Mouse (Mus musculus): Measurements from ENCODE around the gene Gm21887. TPM values are rescaled to one million over a fixed set of nuclear protein-coding genes. Genes with fewer than 3 reads are reported as not detected.
A peak's percentile ranks its signal among the peaks of the same experiment; 100 is the strongest.
"Not testable (repeated sequence)": the region's sequence is repeated elsewhere in the genome, so short reads cannot be mapped to it uniquely, and the experiment has no call there.

The Gm21887 gene
- 100 to 1,000 TPM in 1 of 2 experiments, 10 to 100 TPM in 1; 25.2 to 130 TPM for polyA plus RNA-seq (2017; shearing (Covaris generic))

- ATAC-seq = peak; percentile 58
These were observed at the start of gene Gm21887 for GRCm38 (mm10) chrX:170009016-170009750. Gene Gm21887 (plus strand): TSS chrX:170009659.

DNA sequence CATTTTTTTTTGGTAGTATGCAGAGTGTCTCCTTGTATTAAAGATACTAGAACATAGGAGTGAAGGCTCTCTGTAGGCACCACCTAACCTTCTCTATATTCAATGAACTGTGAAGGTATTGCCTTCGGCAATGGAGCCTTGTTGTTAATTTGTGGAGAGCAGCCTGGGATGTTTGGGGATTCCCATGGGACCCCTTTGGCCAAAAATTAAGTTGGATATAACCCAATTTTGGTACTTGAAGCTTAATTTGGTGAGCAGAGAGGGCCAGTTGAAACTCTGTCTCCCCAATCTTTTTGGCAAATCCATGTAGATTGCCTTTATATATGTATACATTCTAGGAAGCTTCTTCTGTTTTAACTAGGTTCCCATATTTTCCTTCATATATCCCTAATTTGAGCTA lies 40.1 kb upstream of the Gm21887 start:
- ATAC-seq = no peak

GRCm38 (mm10) chrX:169969765-169970164 lies 39.7 kb upstream of the Gm21887 start:
- not testable (repeated sequence) for ATAC-seq

DNA sequence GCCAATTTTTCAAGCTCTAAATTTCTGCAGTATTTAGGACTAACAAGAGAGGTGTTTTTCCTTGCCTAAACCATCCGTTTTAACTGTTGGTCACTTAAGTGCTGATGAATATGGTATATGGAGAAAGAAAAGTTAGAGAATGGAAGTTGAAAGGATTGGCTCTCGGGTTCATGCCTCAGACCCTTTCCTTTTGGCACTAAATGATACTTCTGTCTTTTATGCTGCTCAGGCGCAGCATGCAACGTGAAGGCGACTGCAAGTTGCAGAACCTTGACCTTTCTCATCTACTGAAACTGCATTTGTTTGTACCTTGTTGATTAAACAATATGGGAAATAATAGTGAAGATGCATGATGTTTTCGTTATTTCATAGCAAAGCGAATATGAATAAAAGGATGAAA lies 38.9 kb upstream of the Gm21887 start:
- ATAC-seq = not testable (repeated sequence)

GRCm38 (mm10) chrX:169971562-169971961 lies 37.9 kb upstream of the Gm21887 start:
- ATAC-seq = not testable (repeated sequence)

DNA sequence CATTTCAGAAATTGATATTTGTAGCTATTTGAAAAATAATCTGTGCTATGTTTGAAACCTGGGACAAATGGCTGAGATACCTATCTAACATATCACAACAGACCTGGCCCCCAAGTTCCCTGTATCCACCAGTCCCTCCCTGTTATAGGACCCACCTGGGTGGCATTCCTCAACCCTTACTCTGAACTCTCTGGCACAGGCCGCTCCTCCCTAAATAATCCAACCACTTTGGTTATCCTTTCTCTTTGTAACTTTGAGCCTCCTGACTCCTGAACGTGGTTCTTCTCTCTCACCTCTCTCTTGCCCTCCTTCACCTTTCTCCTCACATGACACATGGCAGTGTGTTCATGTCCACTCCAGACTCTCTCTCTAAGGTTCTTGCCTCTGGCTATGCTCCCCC lies 37.3 kb upstream of the Gm21887 start:
- ATAC-seq = not testable (repeated sequence)

- ATAC-seq = peak; percentile 77
These were observed 36.5 kb upstream of the Gm21887 start for GRCm38 (mm10) chrX:169972791-169973494.

GRCm38 (mm10) chrX:169973806-169974205 lies 35.7 kb upstream of the Gm21887 start:
- ATAC-seq = not testable (repeated sequence)

DNA sequence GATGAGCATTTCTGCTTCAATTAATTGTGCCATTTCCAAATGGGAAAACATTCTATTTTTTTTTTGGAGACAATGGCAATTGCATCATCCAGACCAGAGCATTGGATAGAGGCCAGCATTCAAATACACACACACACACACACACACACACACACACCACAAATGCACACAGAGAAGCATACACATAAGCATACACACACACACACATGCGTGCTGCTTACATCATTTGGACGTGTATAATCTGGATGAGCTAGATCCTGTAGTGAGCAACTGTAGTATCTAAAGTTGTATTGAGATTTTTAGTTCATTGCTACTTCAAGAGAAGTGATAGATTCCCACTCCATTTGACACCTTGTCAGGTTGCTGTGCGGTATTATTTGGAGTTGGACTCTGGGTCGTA lies 35.0 kb upstream of the Gm21887 start:
- ATAC-seq = not testable (repeated sequence)

GRCm38 (mm10) chrX:169974974-169975373 lies 34.5 kb upstream of the Gm21887 start:
- ATAC-seq = not testable (repeated sequence)

DNA sequence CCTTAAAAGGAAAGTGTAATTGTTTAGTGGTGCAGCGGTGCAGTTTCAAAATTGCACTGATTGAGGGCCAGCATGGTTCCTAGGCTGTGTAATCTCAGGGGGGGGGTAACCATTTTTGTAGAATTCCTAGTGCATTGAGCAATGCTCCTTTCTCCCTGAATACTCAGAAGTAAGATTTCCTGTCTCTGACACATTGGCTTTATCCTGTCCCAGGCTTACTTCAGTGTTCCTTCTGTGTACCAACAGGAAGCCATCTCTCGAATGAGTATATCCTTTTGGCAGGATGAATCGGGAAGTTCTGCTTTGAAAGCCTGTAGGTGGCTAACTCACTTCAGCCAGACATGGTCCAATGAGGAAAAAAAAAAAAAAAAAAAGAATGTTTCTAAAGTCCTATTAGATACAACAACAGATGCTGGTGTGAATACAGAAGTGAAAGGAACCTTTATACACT lies 33.8 kb upstream of the Gm21887 start:
- not testable (repeated sequence) for ATAC-seq

DNA sequence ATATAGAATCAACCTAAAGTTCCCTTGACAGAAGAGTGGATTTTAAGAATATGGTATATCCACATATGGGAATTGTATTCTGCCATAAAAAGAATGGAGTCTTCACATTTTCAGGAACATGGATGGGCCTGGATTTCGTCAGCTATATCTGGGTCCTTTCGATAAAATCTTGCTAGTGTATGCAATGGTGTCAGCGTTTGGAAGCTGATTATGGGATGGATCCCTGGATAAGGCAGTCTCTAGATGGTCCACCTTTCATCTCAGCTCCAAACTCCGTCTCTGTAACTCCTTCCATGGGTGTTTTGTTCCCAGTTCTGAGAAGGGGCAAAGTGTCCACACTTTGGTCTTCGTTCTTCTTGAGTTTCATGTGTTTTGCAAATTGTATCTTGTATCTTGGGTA lies 33.1 kb upstream of the Gm21887 start:
- not testable (repeated sequence) for ATAC-seq

- not testable (repeated sequence) for ATAC-seq
These were observed 31.5 kb upstream of the Gm21887 start for GRCm38 (mm10) chrX:169977856-169978435.

DNA sequence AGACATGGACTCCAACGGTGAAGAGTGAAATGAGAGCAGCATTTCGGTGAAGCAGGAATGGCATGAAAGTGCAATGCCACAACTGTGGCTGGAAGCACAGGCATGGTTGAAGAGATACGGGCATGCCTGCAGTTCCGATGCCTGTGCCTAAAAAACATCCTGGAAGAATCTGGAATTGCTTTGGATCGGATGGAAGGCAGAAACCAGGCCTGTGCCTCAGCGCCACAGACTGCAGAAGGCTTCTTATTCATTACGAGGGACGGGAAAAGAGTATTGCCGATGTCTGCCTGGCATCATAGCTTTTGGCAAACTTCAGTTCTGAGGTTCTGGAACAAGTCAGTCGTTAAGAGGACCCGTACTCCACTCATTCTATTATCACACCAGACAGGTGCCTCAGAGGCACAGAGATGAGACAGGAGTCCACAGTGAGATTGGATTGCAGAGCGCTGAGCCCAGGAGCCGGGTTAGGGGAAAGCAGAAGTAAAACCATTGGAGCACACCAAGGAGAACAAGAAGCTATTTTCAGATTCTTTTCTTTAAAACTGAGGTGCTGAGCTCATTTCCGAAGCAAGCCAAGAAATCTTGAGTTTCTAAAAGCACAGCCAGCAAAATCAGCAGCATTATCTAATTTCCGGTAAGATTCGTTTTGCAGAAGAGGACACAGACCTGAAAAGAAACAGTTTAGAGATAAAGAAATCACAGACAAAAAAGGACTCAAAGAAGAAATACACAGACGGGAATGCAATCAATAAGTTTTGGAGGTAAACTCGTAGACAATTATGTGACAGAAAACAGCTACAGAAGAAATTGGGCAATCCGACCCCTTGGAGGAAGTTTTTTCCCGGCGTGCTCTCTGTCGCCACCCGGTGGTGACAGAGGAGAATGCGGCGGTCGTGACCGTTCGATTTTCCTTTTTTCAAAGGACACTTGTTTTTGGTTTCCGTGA lies 30.8 kb upstream of the Gm21887 start:
- peak; percentile 81 for ATAC-seq

GRCm38 (mm10) chrX:169979461-169980202 lies 29.8 kb upstream of the Gm21887 start:
- not testable (repeated sequence) for ATAC-seq

GRCm38 (mm10) chrX:169980203-169980556 lies 29.3 kb upstream of the Gm21887 start:
- not testable (repeated sequence) for ATAC-seq

- no peak for ATAC-seq
These were observed 28.6 kb upstream of the Gm21887 start for GRCm38 (mm10) chrX:169980809-169981289.

GRCm38 (mm10) chrX:169981761-169982181 lies 27.7 kb upstream of the Gm21887 start:
- ATAC-seq = not testable (repeated sequence)

DNA sequence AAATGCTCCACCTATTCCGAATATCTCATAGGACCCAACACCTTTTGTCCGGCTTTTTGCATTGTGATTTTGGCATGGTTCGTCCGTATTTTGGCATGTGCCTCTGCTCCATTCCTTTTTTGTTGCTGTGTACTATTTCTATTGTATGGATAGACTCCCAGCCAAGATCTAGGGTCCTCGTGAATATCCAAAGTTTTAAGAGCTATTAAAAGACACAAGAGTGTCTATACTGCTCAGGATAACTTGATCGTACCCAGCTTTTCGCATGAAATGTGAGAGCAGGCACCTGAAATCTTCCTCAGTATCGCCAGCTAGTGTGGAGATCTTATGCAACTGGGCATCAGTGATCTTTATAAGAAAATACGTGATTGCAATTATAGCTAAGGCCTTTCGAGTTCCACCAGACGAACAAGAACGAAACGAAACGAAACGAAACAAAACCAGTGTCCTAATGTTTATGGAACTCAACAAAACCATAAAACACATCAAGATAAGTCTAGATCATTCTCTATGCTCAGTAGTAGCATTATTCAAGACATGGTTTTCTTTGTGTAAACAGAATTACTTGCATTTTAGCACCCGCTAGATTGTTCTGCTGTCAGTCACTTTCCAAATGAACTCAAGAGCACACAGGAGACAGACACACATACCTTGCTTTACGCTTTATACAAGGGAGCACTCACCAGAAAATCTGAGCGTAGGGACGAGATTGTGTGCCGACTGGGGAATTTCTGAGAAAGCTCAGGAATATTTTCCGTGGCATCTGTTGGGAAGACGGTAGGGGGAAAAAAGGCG lies 26.7 kb upstream of the Gm21887 start:
- ATAC-seq = not testable (repeated sequence)

GRCm38 (mm10) chrX:169983401-169984165 lies 25.9 kb upstream of the Gm21887 start:
- not testable (repeated sequence) for ATAC-seq

Measured in CD4-positive, CD25-positive, alpha-beta regulatory T cell, adult 4 months (primary cell).